In genomic region chr2:130575873-130576272, GRCm38 (mm10) we compare ENCODE assay signal across 9 mouse cellular contexts. TPM values are rescaled to one million over a fixed set of nuclear protein-coding genes. Genes with fewer than 3 reads are reported as not detected.
DNase-seq lines count a peak whose midpoint lies in the region; ATAC-seq and TF ChIP-seq lines count a peak whose summit lies in the region.
"Had no signal": no experiment of that assay in that cellular context is flagged by ENCODE, and none has a peak within 500 bp of the region (broad histone marks: within the 10 kb centered on the region; RNA-seq: fewer than 3 reads in every experiment).

Gene Oxt (plus strand): TSS chr2:130576173.

- H3K27ac ChIP-seq in kidney, postnatal 0 days: no peak within 1 kb of the TSS
- H3K27ac ChIP-seq in forebrain, embryonic 12.5 days: no peak within 1 kb of the TSS
- H3K27ac ChIP-seq in limb, embryonic 12.5 days: no peak within 1 kb of the TSS
- H3K27ac ChIP-seq in neural tube, embryonic 13.5 days (replicated peaks): no peak within 1 kb of the TSS

- 0 out of 2 replicates have a peak within 1 kb of the TSS, but pooled peaks have one; percentile 18 for H3K9ac ChIP-seq in kidney, postnatal 0 days (ENCODE audit: low read depth, low read length)
- 0 out of 2 replicates have a peak within 1 kb of the TSS, but pooled peaks have one; percentile 21 for H3K9ac ChIP-seq in forebrain, embryonic 12.5 days
- H3K9ac ChIP-seq in limb, embryonic 12.5 days (replicated peaks): peak within 1 kb of the TSS; percentile 44
- peak within 1 kb of the TSS; percentile 54 for H3K9ac ChIP-seq in neural tube, embryonic 13.5 days

- WGBS in kidney, postnatal 0 days: 48% methylated on average over 9 of the region's 9 CpGs
- 40% methylated on average over 9 of the region's 9 CpGs for WGBS in forebrain, embryonic 12.5 days
- WGBS in limb, embryonic 12.5 days: 44% methylated on average over 9 of the region's 9 CpGs
- 39% methylated on average over 9 of the region's 9 CpGs for WGBS in neural tube, embryonic 13.5 days

- peaks cover 46% of the 10 kb centered on the region for H3K27me3 ChIP-seq in kidney, postnatal 0 days (ENCODE audit: insufficient read depth, low read length)
- peaks cover 70% of the 10 kb centered on the region for H3K27me3 ChIP-seq in forebrain, embryonic 12.5 days
- H3K27me3 ChIP-seq in limb, embryonic 12.5 days: peaks cover 76% of the 10 kb centered on the region
- peaks cover 69% of the 10 kb centered on the region for H3K27me3 ChIP-seq in neural tube, embryonic 13.5 days
- H3K27me3 ChIP-seq: Patski had no signal

- H3K36me3 ChIP-seq in kidney, postnatal 0 days (ENCODE audit: insufficient read depth, low read length): no peaks in the 10 kb centered on the region
- no peaks in the 10 kb centered on the region for H3K36me3 ChIP-seq in forebrain, embryonic 12.5 days (replicated peaks)
- no peaks in the 10 kb centered on the region for H3K36me3 ChIP-seq in limb, embryonic 12.5 days
- H3K36me3 ChIP-seq in neural tube, embryonic 13.5 days: no peaks in the 10 kb centered on the region

- no peaks in the 10 kb centered on the region for H3K9me3 ChIP-seq in kidney, postnatal 0 days (replicated peaks; ENCODE audit: low read length)
- no peaks in the 10 kb centered on the region for H3K9me3 ChIP-seq in forebrain, embryonic 12.5 days
- no peaks in the 10 kb centered on the region; the same call in 1 of the 2 replicates for H3K9me3 ChIP-seq in limb, embryonic 12.5 days
- no peaks in the 10 kb centered on the region for H3K9me3 ChIP-seq in neural tube, embryonic 13.5 days

- peak within 1 kb of the TSS; percentile 28 for H3K4me3 ChIP-seq in kidney, postnatal 0 days (replicated peaks; ENCODE audit: low read depth, low read length)
- peak within 1 kb of the TSS; percentile 30 for H3K4me3 ChIP-seq in forebrain, embryonic 12.5 days (replicated peaks)
- peak within 1 kb of the TSS; percentile 35 for H3K4me3 ChIP-seq in limb, embryonic 12.5 days (replicated peaks)
- peak within 1 kb of the TSS; percentile 27 for H3K4me3 ChIP-seq in neural tube, embryonic 13.5 days

- ATAC-seq in kidney, postnatal 0 days (replicated peaks; ENCODE audit: low FRiP score, low read depth): no peak
- 0 out of 2 replicates have a peak, but pooled peaks have one; percentile 36 for ATAC-seq in forebrain, embryonic 12.5 days (ENCODE audit: low FRiP score)
- no peak for ATAC-seq in limb, embryonic 12.5 days (ENCODE audit: insufficient number of reproducible peaks, insufficient read depth, low FRiP score, low TSS enrichment, low read depth)
- ATAC-seq in neural tube, embryonic 13.5 days (ENCODE audit: low read depth): no peak
- no peak for ATAC-seq in activated CD4-positive, CD25-positive, alpha-beta regulatory T cell, adult 4 months
- ATAC-seq: Patski had no signal

- no peak for DNase-seq in kidney, postnatal 0 days (ENCODE audit: low spot score)
- DNase-seq in kidney, postnatal 10 days: no peak
- no peak for DNase-seq in right cerebral cortex, postnatal 4 days
- DNase-seq in thymus, postnatal 4 days: no peak

- H3K4me1 ChIP-seq in kidney, postnatal 0 days (replicated peaks; ENCODE audit: insufficient read depth, low read length): peaks cover 13% of the 10 kb centered on the region
- H3K4me1 ChIP-seq in forebrain, embryonic 12.5 days: peaks cover 26% of the 10 kb centered on the region
- H3K4me1 ChIP-seq in limb, embryonic 12.5 days (replicated peaks): peaks cover 15% of the 10 kb centered on the region
- peaks cover 26% of the 10 kb centered on the region for H3K4me1 ChIP-seq in neural tube, embryonic 13.5 days (replicated peaks)

- TF ChIP-seq CTCF in kidney, postnatal 0 days (IDR thresholded peaks at IDR 0.05; ENCODE audit: low read depth): no peak

- H3K4me2 ChIP-seq in kidney, postnatal 0 days (ENCODE audit: low read length): peak within 1 kb of the TSS; percentile 53
- H3K4me2 ChIP-seq in forebrain, embryonic 12.5 days: peak within 1 kb of the TSS; percentile 50
- H3K4me2 ChIP-seq in limb, embryonic 12.5 days: peak within 1 kb of the TSS; percentile 55
- H3K4me2 ChIP-seq in neural tube, embryonic 13.5 days: peak within 1 kb of the TSS; percentile 53

RNA-seq across cellular contexts. Expression of gene Oxt, which starts in this region (rescaled TPM):
- polyA plus RNA-seq in kidney, postnatal 0 days (2015; fragmentation: Nextera tagmentation; extraction: Ambion mirVana): 0.63 and 0.65 TPM in 2 replicates
- polyA plus RNA-seq in forebrain, embryonic 12.5 days (2016; fragmentation: Nextera tagmentation; extraction: Ambion mirVana): not detected in 2 replicates
- polyA plus RNA-seq in limb, embryonic 12.5 days (2016; fragmentation: Nextera tagmentation; extraction: Ambion mirVana): not detected in 2 replicates
- not detected in 2 replicates for polyA plus RNA-seq in neural tube, embryonic 13.5 days (2015; fragmentation: Nextera tagmentation; extraction: Ambion mirVana)
- not detected for polyA plus RNA-seq in activated CD4-positive, CD25-positive, alpha-beta regulatory T cell, adult 4 months (2017; shearing (Covaris generic))
- polyA plus RNA-seq: Patski had no signal

Comparison
In these comparisons a context has a peak if more than half of its experiments do, and no peak if none do; other contexts are left out.
1. Peak in ATAC-seq, H3K4me3 ChIP-seq, H3K9ac ChIP-seq and H3K4me2 ChIP-seq in forebrain, embryonic 12.5 days; RNA of the gene not detected or under 1 TPM.